In genomic region chr2:181675454-181675853, GRCm38 (mm10) we compare ENCODE assay signal across 9 mouse cellular contexts. TPM values are rescaled to one million over a fixed set of nuclear protein-coding genes. Genes with fewer than 3 reads are reported as not detected.
A peak's percentile ranks its signal among the peaks of the same experiment; 100 is the strongest.
DNase-seq lines count a peak whose midpoint lies in the region; ATAC-seq lines count a peak whose summit lies in the region.
"Had no signal": no experiment of that assay in that cellular context is flagged by ENCODE, and none has a peak within 500 bp of the region (broad histone marks: within the 10 kb centered on the region; RNA-seq: fewer than 3 reads in every experiment).

No protein-coding gene starts in this region.

- H3K36me3 ChIP-seq in intestine, embryonic 15.5 days, result no peaks in the 10 kb centered on the region
- H3K36me3 ChIP-seq in liver, embryonic 13.5 days, result no peaks in the 10 kb centered on the region

- H3K9me3 ChIP-seq in intestine, embryonic 15.5 days, result no peaks in the 10 kb centered on the region
- H3K9me3 ChIP-seq in liver, embryonic 13.5 days (replicated peaks), result no peaks in the 10 kb centered on the region

- WGBS in intestine, embryonic 15.5 days, result 3% methylated on average over 14 of the region's 14 CpGs
- WGBS in liver, embryonic 13.5 days (ENCODE audit: insufficient replicate concordance), result 6% methylated on average over 14 of the region's 14 CpGs

- no peak overlapping the region for H3K4me3 ChIP-seq in intestine, embryonic 15.5 days (replicated peaks)
- H3K4me3 ChIP-seq in liver, embryonic 13.5 days (replicated peaks), result peak overlapping the region; percentile 16; the same call in 1 of the 2 replicates

- peak overlapping the region; percentile 45 for H3K4me2 ChIP-seq in intestine, embryonic 15.5 days (replicated peaks)
- H3K4me2 ChIP-seq in liver, embryonic 13.5 days, result peak overlapping the region; percentile 48

- H3K27ac ChIP-seq in intestine, embryonic 15.5 days, result no peak overlapping the region
- no peak overlapping the region for H3K27ac ChIP-seq in liver, embryonic 13.5 days

- peak; percentile 57 for DNase-seq in cerebellum, adult 11-12 months
- peak; percentile 34 to 47 for DNase-seq in cerebellum, postnatal 36 days
- DNase-seq in liver, embryonic 13.5 days, result no peak
- DNase-seq in thymus, postnatal 0 days (ENCODE audit: low spot score), result no peak

- H3K9ac ChIP-seq in intestine, embryonic 15.5 days, result no peak overlapping the region
- no peak overlapping the region for H3K9ac ChIP-seq in liver, embryonic 13.5 days

- peaks cover 44% of the 10 kb centered on the region for H3K27me3 ChIP-seq in intestine, embryonic 15.5 days (replicated peaks)
- peaks cover 46% of the 10 kb centered on the region for H3K27me3 ChIP-seq in liver, embryonic 13.5 days

- H3K4me1 ChIP-seq in intestine, embryonic 15.5 days (replicated peaks), result peaks cover 22% of the 10 kb centered on the region
- peaks cover 34% of the 10 kb centered on the region for H3K4me1 ChIP-seq in liver, embryonic 13.5 days (replicated peaks)

- no peak for ATAC-seq in cerebellum, adult (ENCODE audit: insufficient number of reproducible peaks, low FRiP score, low TSS enrichment)
- peak; percentile 51 for ATAC-seq in granulocyte monocyte progenitor cell, adult 5-6 weeks (replicated peaks; ENCODE audit: poor library complexity, severe bottlenecking)
- ATAC-seq in intestine, embryonic 15.5 days, result no peak
- peak; percentile 14; the same call in 1 of the 2 replicates for ATAC-seq in liver, embryonic 13.5 days (ENCODE audit: low read depth)
- 0 out of 2 replicates have a peak, but pooled peaks have one; percentile 11 for ATAC-seq in monocyte, adult 5-6 weeks (replicated peaks; ENCODE audit: insufficient number of reproducible peaks, low FRiP score, low TSS enrichment, poor library complexity, severe bottlenecking)

RNA-seq across cellular contexts. Expression of gene Sox18, which starts 4.0 kb away (rescaled TPM):
- total RNA-seq in granulocyte monocyte progenitor cell, adult 5-6 weeks (2014; fragmentation: Nextera tagmentation), result not detected in 2 replicates
- not detected in 2 replicates for total RNA-seq in granulocyte monocyte progenitor cell, adult 5-6 weeks (2017)
- 28.0 and 29.0 TPM in 2 replicates for polyA plus RNA-seq in intestine, embryonic 15.5 days (2015; fragmentation: Nextera tagmentation; extraction: Ambion mirVana)
- polyA plus RNA-seq in liver, embryonic 13.5 days (2015; fragmentation: Nextera tagmentation; extraction: Ambion mirVana), result 6.4 and 6.5 TPM in 2 replicates
- not detected in 3 replicates for total RNA-seq in monocyte, adult 5-6 weeks (2017)
- 13.9 and 14.1 TPM in 2 replicates for polyA plus RNA-seq in thymus, postnatal 0 days (2015; fragmentation: Nextera tagmentation; extraction: Ambion mirVana)

RNA-seq across cellular contexts. Expression of gene Tcea2, which starts 4.7 kb away (rescaled TPM):
- 25.2 and 27.0 TPM in 2 replicates for total RNA-seq in granulocyte monocyte progenitor cell, adult 5-6 weeks (2014; fragmentation: Nextera tagmentation)
- total RNA-seq in granulocyte monocyte progenitor cell, adult 5-6 weeks (2017), result 13.6 and 14.1 TPM in 2 replicates
- polyA plus RNA-seq in intestine, embryonic 15.5 days (2015; fragmentation: Nextera tagmentation; extraction: Ambion mirVana), result 14.9 and 15.7 TPM in 2 replicates
- 2.4 and 2.6 TPM in 2 replicates for polyA plus RNA-seq in liver, embryonic 13.5 days (2015; fragmentation: Nextera tagmentation; extraction: Ambion mirVana)
- 3.8 to 20.0 TPM (median 10.0 TPM) in 3 replicates for total RNA-seq in monocyte, adult 5-6 weeks (2017)
- polyA plus RNA-seq in thymus, postnatal 0 days (2015; fragmentation: Nextera tagmentation; extraction: Ambion mirVana), result 8.5 and 9.8 TPM in 2 replicates

RNA-seq across cellular contexts. Expression of gene Rgs19, which starts 18.3 kb away (rescaled TPM):
- 246 and 266 TPM in 2 replicates for total RNA-seq in granulocyte monocyte progenitor cell, adult 5-6 weeks (2014; fragmentation: Nextera tagmentation)
- total RNA-seq in granulocyte monocyte progenitor cell, adult 5-6 weeks (2017), result 78.6 and 96.8 TPM in 2 replicates
- polyA plus RNA-seq in intestine, embryonic 15.5 days (2015; fragmentation: Nextera tagmentation; extraction: Ambion mirVana), result 37.4 and 39.4 TPM in 2 replicates
- polyA plus RNA-seq in liver, embryonic 13.5 days (2015; fragmentation: Nextera tagmentation; extraction: Ambion mirVana), result 17.7 and 19.9 TPM in 2 replicates
- 102 to 134 TPM (median 128 TPM) in 3 replicates for total RNA-seq in monocyte, adult 5-6 weeks (2017)
- polyA plus RNA-seq in thymus, postnatal 0 days (2015; fragmentation: Nextera tagmentation; extraction: Ambion mirVana), result 80.7 and 97.8 TPM in 2 replicates

RNA-seq across cellular contexts. Expression of gene Gm29797, which starts 18.6 kb away (rescaled TPM):
- not detected in 2 replicates for total RNA-seq in granulocyte monocyte progenitor cell, adult 5-6 weeks (2014; fragmentation: Nextera tagmentation)
- total RNA-seq in granulocyte monocyte progenitor cell, adult 5-6 weeks (2017), result not detected in 2 replicates
- 1.3 and 3.1 TPM in 2 replicates for polyA plus RNA-seq in intestine, embryonic 15.5 days (2015; fragmentation: Nextera tagmentation; extraction: Ambion mirVana)
- not detected in 2 replicates for polyA plus RNA-seq in liver, embryonic 13.5 days (2015; fragmentation: Nextera tagmentation; extraction: Ambion mirVana)
- total RNA-seq in monocyte, adult 5-6 weeks (2017), result not detected in 3 replicates
- polyA plus RNA-seq in thymus, postnatal 0 days (2015; fragmentation: Nextera tagmentation; extraction: Ambion mirVana), result 0.18 and 0.44 TPM in 2 replicates

RNA-seq across cellular contexts. Expression of gene Lkaaear1, which starts 22.8 kb away (rescaled TPM):
- not detected in 2 replicates for total RNA-seq in granulocyte monocyte progenitor cell, adult 5-6 weeks (2014; fragmentation: Nextera tagmentation)
- not detected in 2 replicates for total RNA-seq in granulocyte monocyte progenitor cell, adult 5-6 weeks (2017)
- polyA plus RNA-seq in intestine, embryonic 15.5 days (2015; fragmentation: Nextera tagmentation; extraction: Ambion mirVana), result not detected in 2 replicates
- polyA plus RNA-seq in liver, embryonic 13.5 days (2015; fragmentation: Nextera tagmentation; extraction: Ambion mirVana), result not detected in 2 replicates
- total RNA-seq in monocyte, adult 5-6 weeks (2017), result not detected in 3 replicates
- polyA plus RNA-seq in thymus, postnatal 0 days (2015; fragmentation: Nextera tagmentation; extraction: Ambion mirVana), result not detected in 2 replicates
- total RNA-seq: layer of hippocampus, adult 8-10 months had no signal

Comparison
In these comparisons a context has a peak if more than half of its experiments do, and no peak if none do; other contexts are left out.
1. DNase-seq: peak in cerebellum, adult 11-12 months (single experiment) and cerebellum, postnatal 36 days (2 of 2); none in liver, embryonic 13.5 days (single experiment) and thymus, postnatal 0 days (single experiment).
2. ATAC-seq: peak in granulocyte monocyte progenitor cell, adult 5-6 weeks (single experiment), liver, embryonic 13.5 days (single experiment) and monocyte, adult 5-6 weeks (single experiment); none in cerebellum, adult (single experiment) and intestine, embryonic 15.5 days (single experiment).